Mouse (Mus musculus): ENCODE data around the gene Txnip. TPM values are rescaled to one million over a fixed set of nuclear protein-coding genes. Genes with fewer than 3 reads are reported as not detected.
A peak's percentile ranks its signal among the peaks of the same experiment; 100 is the strongest.

The Txnip gene
- polyA plus RNA-seq, 2 experiments from 2014 or later: 376 to 396 TPM

GRCm38 (mm10) chr3:96551890-96552289 lies 5.9 kb upstream of the Txnip start:
- ATAC-seq: no peak

- no peak for ATAC-seq
These were observed 4.2 kb upstream of the Txnip start for GRCm38 (mm10) chr3:96553601-96554000.

- no peak for ATAC-seq
These were observed 3.5 kb upstream of the Txnip start for GRCm38 (mm10) chr3:96554251-96554650.

GRCm38 (mm10) chr3:96555041-96555596 lies 2.6 kb upstream of the Txnip start:
- no peak for ATAC-seq

GRCm38 (mm10) chr3:96555999-96556614 lies 1.6 kb upstream of the Txnip start:
- ATAC-seq: no peak

GRCm38 (mm10) chr3:96556651-96557635 lies 814 bp upstream of the Txnip start:
- ATAC-seq: peak; percentile 62

- ATAC-seq: no peak
These were observed 402 bp downstream of the Txnip start for GRCm38 (mm10) chr3:96558159-96558558.

GRCm38 (mm10) chr3:96558668-96559196 lies 975 bp downstream of the Txnip start:
- ATAC-seq: no peak

GRCm38 (mm10) chr3:96559398-96559910 lies 1.7 kb downstream of the Txnip start:
- ATAC-seq: no peak

GRCm38 (mm10) chr3:96559911-96560850 lies 2.4 kb downstream of the Txnip start:
- ATAC-seq: no peak

GRCm38 (mm10) chr3:96560881-96561668 lies 3.3 kb downstream of the Txnip start:
- no peak for ATAC-seq

- ATAC-seq: no peak
These were observed 4.4 kb downstream of the Txnip start for GRCm38 (mm10) chr3:96561946-96562681.

GRCm38 (mm10) chr3:96563267-96563666 lies 5.5 kb downstream of the Txnip start:
- ATAC-seq: peak; percentile 5

GRCm38 (mm10) chr3:96563911-96564632 lies 6.3 kb downstream of the Txnip start:
- ATAC-seq: no peak

- peak; percentile 75 for ATAC-seq
These were observed 6.9 kb downstream of the Txnip start for GRCm38 (mm10) chr3:96564633-96565032.

- ATAC-seq: no peak
These were observed 7.3 kb downstream of the Txnip start for GRCm38 (mm10) chr3:96565105-96565504.

- peak; percentile 32 for ATAC-seq
These were observed 9.1 kb downstream of the Txnip start for GRCm38 (mm10) chr3:96566661-96567450.

GRCm38 (mm10) chr3:96568605-96569004 lies 10.8 kb downstream of the Txnip start:
- ATAC-seq: no peak

- no peak for ATAC-seq
These were observed 11.7 kb downstream of the Txnip start for GRCm38 (mm10) chr3:96569506-96569905.
